Mouse (Mus musculus): ENCODE data around the gene Cadm4.
A peak's percentile ranks its signal among the peaks of the same experiment; 100 is the strongest.

Gene Cadm4

DNA sequence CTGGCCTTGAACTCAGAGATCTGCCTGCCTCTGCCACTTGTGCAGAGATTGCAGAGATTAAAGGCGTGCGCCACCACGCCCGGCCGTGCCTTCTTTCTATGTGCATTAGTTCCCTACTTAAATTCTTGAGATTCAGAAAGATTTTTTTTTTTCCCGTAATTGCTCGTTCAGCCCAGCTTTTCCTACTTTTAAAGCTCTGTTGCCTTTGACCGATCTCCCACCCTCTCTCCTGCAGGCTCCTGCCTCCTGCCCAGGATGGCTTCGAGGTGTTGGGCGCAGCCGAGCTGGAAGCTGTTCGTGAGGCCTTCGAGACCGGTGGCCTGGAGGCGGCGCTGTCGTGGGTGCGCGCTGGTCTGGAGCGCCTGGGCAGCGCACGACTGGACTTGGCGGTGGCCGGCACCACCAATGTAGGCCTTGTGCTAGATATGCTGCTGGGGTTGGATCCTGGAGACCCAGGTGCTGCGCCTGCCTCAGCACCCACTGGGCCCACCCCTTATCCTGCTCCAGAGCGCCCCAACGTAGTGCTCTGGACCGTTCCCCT, 51.3 kb downstream of the Cadm4 start:
- DNase-seq (ENCODE audit: low spot score) = no peak

GRCm38 (mm10) chr7:24533806-24534205, 52.0 kb downstream of the Cadm4 start:
- DNase-seq (ENCODE audit: low spot score) = no peak

GRCm38 (mm10) chr7:24534301-24534700, 52.5 kb downstream of the Cadm4 start:
- no peak for DNase-seq (ENCODE audit: low spot score)

DNA sequence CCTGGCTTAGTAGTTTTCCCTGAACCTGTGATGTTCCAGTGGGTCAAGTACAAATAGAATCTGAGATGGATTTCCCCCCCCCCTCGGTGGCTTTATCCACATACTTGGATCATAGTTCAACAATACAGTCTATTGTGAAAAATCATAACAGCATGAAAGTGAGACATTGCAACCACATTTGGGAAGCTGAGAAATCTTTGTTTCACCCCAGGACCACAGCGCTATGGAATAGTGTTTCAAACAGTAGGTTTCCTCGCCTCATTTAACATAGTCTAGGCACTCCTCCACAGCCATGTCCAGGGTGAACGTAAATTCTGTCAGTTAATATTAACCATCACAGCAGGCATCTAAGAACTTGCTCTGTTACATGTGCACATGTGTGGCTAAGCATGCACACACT, 55.3 kb downstream of the Cadm4 start:
- DNase-seq (ENCODE audit: low spot score) = no peak

- no peak for DNase-seq (ENCODE audit: low spot score)
Measured at GRCm38 (mm10) chr7:24537591-24537990, 55.8 kb downstream of the Cadm4 start.

DNA sequence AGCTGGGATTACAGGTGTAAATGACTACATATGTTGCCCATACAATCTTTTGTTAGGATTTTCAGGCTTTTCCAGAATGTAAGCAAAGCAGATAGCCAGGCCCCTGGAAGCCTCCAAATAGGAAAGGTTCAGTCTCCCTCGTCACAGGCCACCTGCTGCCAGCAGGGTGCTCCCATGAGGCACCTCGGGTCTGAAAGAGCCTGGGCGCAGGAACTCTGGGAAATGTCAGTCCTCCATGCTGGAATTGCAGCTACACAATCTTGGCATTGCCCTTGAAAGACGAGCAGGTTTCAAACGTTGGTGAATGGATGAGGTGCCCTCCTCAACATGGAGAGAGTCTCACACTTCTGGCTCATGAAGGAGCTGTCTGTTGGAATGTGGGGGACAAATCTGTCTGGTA, 56.3 kb downstream of the Cadm4 start:
- DNase-seq (ENCODE audit: low spot score) = no peak

GRCm38 (mm10) chr7:24538701-24539100, 56.9 kb downstream of the Cadm4 start:
- no peak for DNase-seq (ENCODE audit: low spot score)

DNA sequence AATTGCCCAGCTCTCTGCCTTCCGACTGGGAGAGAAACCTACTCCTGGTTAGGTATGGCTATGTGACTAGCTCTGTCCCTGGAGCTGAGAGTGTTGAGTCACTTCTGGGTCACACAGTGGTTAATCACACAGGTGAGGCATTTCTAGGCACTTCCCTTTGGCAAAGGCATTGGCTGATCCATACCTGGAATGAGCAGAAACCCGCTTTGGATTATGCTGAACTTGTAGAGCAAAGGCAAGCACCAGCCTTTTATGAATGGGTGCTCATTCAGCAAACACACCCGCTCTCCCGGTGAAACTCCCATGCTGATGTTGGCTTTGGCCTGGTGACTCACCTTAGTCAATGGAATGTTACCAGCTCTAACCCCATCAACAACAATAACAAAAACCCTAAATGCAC, 57.9 kb downstream of the Cadm4 start:
- no peak for DNase-seq (ENCODE audit: low spot score)

GRCm38 (mm10) chr7:24544506-24544905, 62.7 kb downstream of the Cadm4 start:
- no peak for DNase-seq (ENCODE audit: low spot score)

DNA sequence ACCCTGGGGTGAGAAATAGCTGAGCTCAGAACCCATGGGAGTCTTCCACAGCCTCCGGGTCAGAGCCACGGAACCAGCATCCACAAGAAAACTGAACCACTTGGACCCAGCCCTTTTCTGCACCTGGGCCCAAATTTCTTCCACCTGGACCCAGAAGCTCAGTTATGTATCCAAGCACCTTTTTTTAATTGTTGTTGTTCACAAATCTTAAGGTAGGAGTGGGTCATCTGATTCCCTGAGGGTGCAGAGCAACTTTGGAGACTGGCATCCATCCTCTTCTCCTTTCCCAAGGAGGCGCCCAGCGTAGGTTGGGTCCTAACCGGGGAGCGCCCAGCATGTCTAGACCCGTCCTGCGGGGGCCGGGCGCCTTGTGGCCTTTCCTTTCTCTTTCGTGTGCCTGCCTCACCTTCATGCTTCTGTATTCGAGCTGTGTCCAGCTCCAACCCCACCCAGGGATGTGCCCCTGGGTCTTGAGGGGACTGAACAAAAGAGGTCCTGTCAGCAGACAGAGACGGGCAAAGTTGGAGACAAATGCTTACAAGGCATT, 64.3 kb downstream of the Cadm4 start, which contains the start of the genes Pinlyp and Xrcc1:
TSS of gene Pinlyp (minus strand) at position 51 of the 547 bp plus-strand sequence.
TSS of gene Xrcc1 (plus strand) at position 222 of the 547 bp plus-strand sequence.
- no peak for DNase-seq (ENCODE audit: low spot score)

- DNase-seq (ENCODE audit: low spot score) = peak; percentile 99
Measured at GRCm38 (mm10) chr7:24546634-24547389, 65.0 kb downstream of the Cadm4 start.

DNA sequence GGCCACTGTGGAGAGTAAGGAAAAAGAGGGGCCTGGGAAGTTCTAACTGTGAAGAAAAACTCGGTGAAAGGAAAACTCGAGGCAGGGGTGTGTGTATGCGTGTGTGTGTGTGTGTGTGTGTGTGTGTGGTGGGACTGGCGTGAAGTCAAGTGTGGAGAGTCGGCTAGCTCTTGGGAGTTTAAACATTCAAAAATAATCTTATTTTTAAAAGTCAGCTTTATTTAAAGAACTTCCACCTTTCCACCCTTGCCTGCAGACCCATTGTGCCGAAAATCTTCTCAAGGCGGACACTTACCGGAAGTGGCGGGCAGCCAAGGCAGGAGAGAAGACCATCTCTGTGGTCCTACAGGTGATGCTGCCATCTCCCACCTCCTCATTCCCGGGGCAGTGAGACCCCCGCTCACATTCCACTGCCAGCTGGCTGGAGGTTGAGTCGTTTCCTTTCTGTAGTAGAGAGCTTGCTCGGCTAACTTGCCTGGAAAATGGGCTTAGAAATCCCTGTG, 65.8 kb downstream of the Cadm4 start:
- DNase-seq (ENCODE audit: low spot score) = no peak

GRCm38 (mm10) chr7:24551985-24552759, 70.3 kb downstream of the Cadm4 start:
- DNase-seq (ENCODE audit: low spot score) = no peak

Data from T-cell, adult 2 months (primary cell).